Mouse (Mus musculus) heart, embryonic 16.5 days (tissue): ENCODE data around the gene BC030867. TPM values are rescaled to one million over a fixed set of nuclear protein-coding genes. Genes with fewer than 3 reads are reported as not detected.

Experiments used
- ATAC-seq: fragments of 200-750 bp; cut with Nextera tagmentation; replicated peaks from 2 replicates; pipeline ENCODE4 v1.8.0; 2017; ENCODE audit warnings: moderate number of reproducible peaks; ENCODE audit not compliant: insufficient read depth, low FRiP score; ENCODE audit errors: extremely low read depth
- H3K27ac ChIP-seq: fragments of 300-500 bp; sonication (generic); 2 replicates; pipeline ENCODE4 v1.5.1; 2014; ENCODE audit warnings: mild to moderate bottlenecking, low read length, control low read depth, moderate library complexity
- H3K27me3 ChIP-seq: fragments of 300-500 bp; sonication (generic); 2 replicates; pipeline ENCODE4 v1.6.1; 2014; ENCODE audit warnings: low read length, mixed read lengths; ENCODE audit not compliant: control insufficient read depth, insufficient read depth
- H3K36me3 ChIP-seq: fragments of 300-500 bp; sonication (generic); 2 replicates; pipeline ENCODE4 v1.6.1; 2014; ENCODE audit not compliant: control insufficient read depth, insufficient read depth
- H3K4me1 ChIP-seq: fragments of 300-500 bp; sonication (generic); 2 replicates; pipeline ENCODE4 v1.6.1; 2014; ENCODE audit warnings: low read length, mixed read lengths; ENCODE audit not compliant: control insufficient read depth, insufficient read depth
- H3K4me2 ChIP-seq: fragments of 300-500 bp; sonication (generic); 2 replicates; pipeline ENCODE4 v1.6.1; 2014; ENCODE audit warnings: low read depth, mild to moderate bottlenecking, control low read depth, low read length
- H3K4me3 ChIP-seq: fragments of 300-500 bp; sonication (generic); 2 replicates; pipeline ENCODE4 v1.5.1; 2014; ENCODE audit warnings: mild to moderate bottlenecking, control low read depth, low read length
- H3K9ac ChIP-seq: fragments of 300-500 bp; sonication (generic); 2 replicates; pipeline ENCODE4 v1.6.1; 2014; ENCODE audit warnings: low read length, control low read depth
- H3K9me3 ChIP-seq: fragments of 300-500 bp; sonication (generic); replicated peaks from 2 replicates; pipeline ENCODE4 v1.6.1; 2016; ENCODE audit warnings: low read length; ENCODE audit not compliant: control insufficient read depth
- WGBS: fragments of 180-500 bp; shearing (Covaris S2); extraction: QIAGEN DNeasy Blood & Tissue Kit; methylation state at CpG from one replicate; pipeline ENCODE4 v1.1.7; 2014; 5-methylcytosine and 5-hydroxymethylcytosine counted together
- polyA plus RNA-seq: library from polyadenylated mRNA; unstranded; fragments of >200 nt; fragmentation: Nextera tagmentation; extraction: Ambion mirVana; gene quantifications from 2 replicates; pipeline ENCODE4 v1.2.1, GENCODE M21; 2015

Gene BC030867
- polyA plus RNA-seq, 1 experiment from 2014 or later = 11.8 TPM

DNA sequence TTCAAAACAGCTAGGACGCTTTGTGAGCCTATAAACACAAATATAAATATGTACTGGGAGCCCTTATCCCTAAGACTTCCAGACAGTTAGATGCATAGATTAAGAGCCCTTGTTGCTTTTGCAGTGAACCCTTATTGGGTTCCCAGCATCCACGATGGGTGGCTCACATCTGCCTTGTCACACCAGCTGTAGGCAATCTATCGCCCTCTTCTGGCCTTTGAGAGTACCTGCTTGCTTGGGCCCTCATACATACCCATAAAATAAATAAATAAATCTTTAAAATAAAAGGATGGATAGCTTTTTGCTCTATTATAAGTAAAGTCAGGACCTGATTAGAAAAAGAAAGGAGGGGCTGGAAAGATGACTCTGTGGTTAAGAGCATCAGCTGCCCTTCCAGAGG, 9.8 kb downstream of the BC030867 start:
- no peak overlapping the region for H3K4me3 ChIP-seq
- no peak overlapping the region for H3K9ac ChIP-seq
- no peak overlapping the region for H3K4me2 ChIP-seq
- 92% methylated on average over 3 of the region's 3 CpGs for WGBS
- ATAC-seq = no peak
- H3K9me3 ChIP-seq = no peaks in the 10 kb centered on the region
- H3K36me3 ChIP-seq = peaks cover 7% of the 10 kb centered on the region; the same call in 1 of the 2 replicates
- H3K4me1 ChIP-seq = peaks cover 11% of the 10 kb centered on the region
- no peaks in the 10 kb centered on the region for H3K27me3 ChIP-seq
- H3K27ac ChIP-seq = no peak overlapping the region

DNA sequence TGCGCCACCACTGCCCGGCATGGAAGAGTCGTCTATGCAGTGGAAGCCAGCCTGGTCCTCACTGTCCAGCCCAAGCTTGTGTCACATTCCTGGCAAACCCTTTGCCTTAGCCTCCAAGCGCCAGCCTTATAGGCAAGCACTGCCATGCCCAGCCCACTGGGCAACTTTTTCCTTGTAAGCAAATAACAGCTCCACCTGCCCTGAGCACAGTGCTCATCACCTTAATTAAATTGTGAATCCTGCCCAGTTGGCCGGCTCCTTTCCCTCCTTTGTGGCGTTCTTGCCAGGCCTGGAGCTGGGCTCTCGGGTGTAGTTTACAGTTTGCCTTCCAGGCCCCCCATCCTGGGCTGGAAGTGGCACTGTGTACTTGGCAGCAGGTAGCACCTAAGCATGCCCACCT, 14.5 kb downstream of the BC030867 start:
- Histone ChIP-seq H3K4me3 (no peak overlapping the region), H3K4me1 (peaks cover 7% of the 10 kb centered on the region; the same call in 1 of the 2 replicates), H3K36me3 (peaks cover 6% of the 10 kb centered on the region; the same call in 1 of the 2 replicates), H3K9me3 (no peaks in the 10 kb centered on the region), H3K4me2 (no peak overlapping the region), H3K27me3 (no peaks in the 10 kb centered on the region), H3K27ac (no peak overlapping the region), H3K9ac (no peak overlapping the region)
- 93% methylated on average over 7 of the region's 7 CpGs for WGBS
- no peak for ATAC-seq

DNA sequence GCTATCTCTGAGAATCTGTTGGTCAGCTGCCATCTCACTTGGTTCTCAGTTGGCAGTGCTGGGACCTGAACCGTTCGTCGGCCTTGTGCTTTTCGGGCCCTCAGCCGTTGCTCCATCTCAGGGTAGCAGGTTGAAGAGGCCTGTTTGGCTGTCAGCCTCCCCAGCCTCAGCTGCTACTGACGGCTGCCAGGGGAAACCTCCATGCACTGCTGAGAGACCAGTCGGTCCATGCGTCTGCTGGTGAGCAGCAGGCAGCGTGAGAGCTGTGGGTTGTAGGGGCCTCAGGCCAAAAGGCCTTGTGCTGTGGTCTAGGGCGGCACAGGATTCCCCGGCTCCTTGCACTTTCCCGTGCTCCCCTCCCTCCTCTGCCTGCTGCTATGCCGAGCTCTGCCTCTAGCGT, 17.1 kb downstream of the BC030867 start:
- Histone ChIP-seq H3K9me3 (no peaks in the 10 kb centered on the region), H3K4me3 (no peak overlapping the region), H3K36me3 (no peaks in the 10 kb centered on the region; the same call in 1 of the 2 replicates), H3K4me2 (no peak overlapping the region), H3K27me3 (no peaks in the 10 kb centered on the region), H3K9ac (peak overlapping the region; percentile 1; the same call in 1 of the 2 replicates), H3K4me1 (peaks cover 14% of the 10 kb centered on the region; the same call in 1 of the 2 replicates), H3K27ac (no peak overlapping the region)
- no peak for ATAC-seq
- WGBS = 65% methylated on average over 14 of the region's 14 CpGs

DNA sequence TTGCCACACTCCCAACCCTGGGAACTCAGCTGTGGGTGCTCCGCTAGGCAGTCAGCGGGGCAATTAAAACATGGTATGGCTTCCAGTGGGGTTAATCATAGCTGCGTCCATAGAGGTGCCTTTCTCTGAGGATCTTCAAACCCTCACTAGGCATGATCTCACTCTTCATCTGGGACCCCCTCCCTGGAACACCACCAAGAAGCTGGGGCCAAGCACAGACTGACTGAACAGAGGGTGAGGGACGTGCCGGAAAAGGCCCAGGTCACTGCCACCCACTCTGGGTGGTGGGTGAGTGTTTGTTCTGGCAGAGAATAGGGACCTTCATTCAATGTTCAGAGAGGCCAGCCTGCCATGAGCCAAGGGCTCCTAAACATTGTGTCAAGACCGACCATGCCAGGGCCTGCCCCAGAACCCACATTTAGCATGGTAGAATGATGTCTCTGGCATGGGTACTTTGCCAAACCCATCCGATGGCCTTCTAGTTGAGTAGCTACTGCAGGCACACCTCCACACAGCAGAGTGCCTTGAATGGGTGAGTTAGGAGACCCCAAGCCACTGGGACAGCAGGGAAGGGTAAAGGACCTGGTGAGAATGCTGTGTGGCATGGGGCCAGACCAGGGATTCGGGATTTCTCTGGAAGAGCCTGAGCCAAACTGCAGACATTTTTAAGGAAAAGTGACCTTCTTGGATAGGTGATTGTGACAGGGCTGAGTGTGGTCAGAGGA, 18.1 kb downstream of the BC030867 start:
- no peaks in the 10 kb centered on the region for H3K36me3 ChIP-seq
- H3K27ac ChIP-seq = no peak overlapping the region
- H3K27me3 ChIP-seq = no peaks in the 10 kb centered on the region
- H3K4me1 ChIP-seq = peaks cover 14% of the 10 kb centered on the region; the same call in 1 of the 2 replicates
- H3K4me2 ChIP-seq = peak overlapping the region; percentile 28; the same call in 1 of the 2 replicates
- no peak for ATAC-seq
- H3K9me3 ChIP-seq = no peaks in the 10 kb centered on the region
- H3K9ac ChIP-seq = peak overlapping the region; percentile 46
- H3K4me3 ChIP-seq = no peak overlapping the region
- WGBS = 84% methylated on average over 8 of the region's 8 CpGs

DNA sequence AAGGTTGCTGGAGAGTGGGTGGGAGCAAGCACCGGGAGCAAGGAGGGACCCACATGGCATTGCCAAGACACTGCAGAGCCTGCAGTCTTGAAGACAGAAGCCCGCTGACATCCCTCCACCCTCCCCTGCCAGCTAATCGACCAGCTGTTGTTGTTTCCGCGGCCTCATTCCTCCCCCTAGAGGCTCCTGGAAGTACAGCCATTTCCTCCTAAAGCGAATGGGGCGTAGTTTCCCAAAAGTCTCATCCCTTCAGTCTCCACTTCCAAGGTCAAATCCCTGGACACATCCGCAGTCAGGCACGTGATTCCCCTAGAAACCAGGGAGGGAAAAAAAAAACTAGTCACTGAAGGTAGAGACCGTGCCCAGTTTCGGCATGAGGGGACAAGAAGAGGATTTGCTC, 18.8 kb downstream of the BC030867 start:
- peaks cover 14% of the 10 kb centered on the region; the same call in 1 of the 2 replicates for H3K4me1 ChIP-seq
- no peak overlapping the region for H3K27ac ChIP-seq
- H3K27me3 ChIP-seq = no peaks in the 10 kb centered on the region
- WGBS = 4% methylated on average over 11 of the region's 11 CpGs
- no peaks in the 10 kb centered on the region for H3K9me3 ChIP-seq
- peak overlapping the region; percentile 28; the same call in 1 of the 2 replicates for H3K4me2 ChIP-seq
- no peaks in the 10 kb centered on the region for H3K36me3 ChIP-seq
- peak overlapping the region; percentile 46 for H3K9ac ChIP-seq
- peak; percentile 59 for ATAC-seq
- no peak overlapping the region for H3K4me3 ChIP-seq

DNA sequence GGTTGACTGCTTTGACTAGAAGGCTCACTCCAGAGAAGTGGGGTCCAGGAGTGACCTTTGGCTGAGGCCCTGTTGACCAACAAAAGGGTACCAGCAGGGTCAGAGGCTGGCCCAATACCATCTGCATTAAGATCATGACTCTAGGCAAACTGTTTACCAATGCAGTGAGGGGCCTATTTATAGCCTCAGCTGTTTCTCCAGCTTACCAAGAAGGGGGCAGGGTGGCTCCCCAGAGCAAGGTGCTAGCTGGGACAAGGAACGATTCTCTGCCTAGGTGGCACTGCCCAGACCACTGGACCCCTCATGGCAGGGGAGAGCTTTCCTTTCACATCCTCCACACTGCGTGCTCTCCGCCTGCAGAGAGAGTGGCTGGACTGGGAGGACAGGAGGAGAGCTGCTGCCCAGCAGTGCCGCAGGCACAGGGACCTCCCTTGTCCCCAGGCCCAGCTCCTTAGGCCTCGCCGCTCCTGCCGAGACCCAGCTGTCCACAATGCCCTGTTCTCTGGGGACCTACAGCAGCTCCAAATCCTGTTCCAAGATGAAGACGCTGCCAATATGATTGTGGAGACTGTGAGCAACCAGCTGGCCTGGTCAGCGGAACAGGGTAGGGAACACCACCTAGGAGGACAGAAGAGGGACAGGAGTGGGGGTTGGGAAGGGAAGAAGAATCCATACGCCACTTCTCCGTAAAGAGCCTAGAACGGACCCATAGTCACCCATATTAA, 20.0 kb downstream of the BC030867 start, which contains the start of gene Asb16:
Gene Asb16 (plus strand): TSS at position 224 of the 725 bp plus-strand sequence.
- ATAC-seq = no peak; the same call in 1 of the 2 replicates
- H3K9ac ChIP-seq = peak within 1 kb of the TSS; percentile 8; the same call in 1 of the 2 replicates
- no peak within 1 kb of the TSS for H3K4me3 ChIP-seq
- peaks cover 14% of the 10 kb centered on the region; the same call in 1 of the 2 replicates for H3K4me1 ChIP-seq
- no peaks in the 10 kb centered on the region for H3K27me3 ChIP-seq
- H3K27ac ChIP-seq = 0 out of 2 replicates have a peak within 1 kb of the TSS, but pooled peaks have one; percentile 9
- no peak within 1 kb of the TSS for H3K4me2 ChIP-seq
- WGBS = 78% methylated on average over 12 of the region's 12 CpGs
- no peaks in the 10 kb centered on the region for H3K9me3 ChIP-seq
- H3K36me3 ChIP-seq = no peaks in the 10 kb centered on the region

DNA sequence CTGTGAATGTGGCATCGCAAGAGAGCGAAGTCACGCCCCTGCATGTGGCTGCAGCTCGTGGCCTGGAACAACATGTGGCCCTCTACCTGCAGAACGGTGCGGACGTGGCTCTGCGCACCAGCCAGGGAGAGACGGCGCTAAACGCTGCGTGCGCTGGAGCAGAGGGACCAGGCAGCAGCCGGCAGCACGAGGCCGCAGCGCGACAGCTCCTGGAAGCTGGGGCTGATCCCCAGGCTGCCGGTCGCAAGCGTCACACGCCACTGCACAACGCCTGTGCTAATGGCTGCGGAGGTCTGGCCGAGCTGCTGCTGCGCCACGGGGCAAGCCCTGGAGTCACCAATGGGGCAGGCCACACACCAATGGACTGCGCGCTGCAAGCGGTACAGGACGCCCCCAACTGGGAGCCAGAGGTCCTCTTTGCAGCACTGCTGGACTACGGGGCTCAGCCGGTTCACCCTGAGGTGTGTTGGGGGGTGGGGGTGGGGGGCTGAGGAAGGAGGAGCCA, 27.8 kb downstream of the BC030867 start:
- peak; percentile 73 for ATAC-seq
- WGBS = 3% methylated on average over 33 of the region's 33 CpGs

DNA sequence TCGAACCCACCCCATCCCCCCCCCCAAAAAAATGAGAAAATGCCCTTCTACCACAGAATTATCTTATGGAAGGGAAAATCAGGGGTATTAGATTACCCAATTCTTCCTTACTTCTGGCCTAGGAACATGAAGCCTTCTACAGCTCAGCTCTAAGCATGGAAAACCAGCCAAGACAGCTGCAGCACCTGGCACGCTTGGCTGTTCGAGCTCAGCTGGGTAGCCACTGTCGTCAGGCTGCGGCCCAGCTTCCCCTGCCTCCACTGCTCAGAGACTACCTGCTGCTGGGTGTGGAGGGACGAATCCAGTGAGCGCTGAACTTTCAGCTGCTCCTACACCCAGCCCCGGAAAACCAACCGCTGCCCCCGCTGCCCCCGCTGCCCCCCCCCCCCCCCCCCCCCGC, 29.1 kb downstream of the BC030867 start:
- Histone ChIP-seq H3K36me3 (no peaks in the 10 kb centered on the region), H3K4me2 (no peak overlapping the region), H3K9me3 (no peaks in the 10 kb centered on the region), H3K4me3 (no peak overlapping the region), H3K9ac (no peak overlapping the region), H3K4me1 (peaks cover 7% of the 10 kb centered on the region), H3K27ac (no peak overlapping the region), H3K27me3 (0 out of 2 replicates have a peak, but pooled peaks cover 4% of the 10 kb centered on the region)
- ATAC-seq = no peak
- WGBS = 90% methylated on average over 7 of the region's 12 CpGs

More for the DNA sequence above, 27.8 kb downstream of the BC030867 start:
- peak overlapping the region; percentile 72 for H3K9ac ChIP-seq
- no peaks in the 10 kb centered on the region for H3K9me3 ChIP-seq
- H3K4me3 ChIP-seq = peak overlapping the region; percentile 51
- H3K4me2 ChIP-seq = peak overlapping the region; percentile 82
- no peaks in the 10 kb centered on the region for H3K36me3 ChIP-seq
- no peak overlapping the region for H3K27ac ChIP-seq
- H3K4me1 ChIP-seq = peaks cover 7% of the 10 kb centered on the region
- H3K27me3 ChIP-seq = 0 out of 2 replicates have a peak, but pooled peaks cover 4% of the 10 kb centered on the region
